Mouse (Mus musculus): ENCODE data around the gene Scn10a.

Gene Scn10a

GRCm38 (mm10) chr9:119719222-119719621 lies at the start of gene Scn10a:
TSS of gene Scn10a (minus strand) at chr9:119719322.
- no peak for DNase-seq (ENCODE audit: low spot score in 2 of 2)

GRCm38 (mm10) chr9:119768585-119768984 lies 49.5 kb upstream of the Scn10a start:
- DNase-seq (ENCODE audit: low spot score in 2 of 2), result peak in 1 of 2 experiments; percentile 49

GRCm38 (mm10) chr9:119760226-119760625 lies 41.1 kb upstream of the Scn10a start:
- no peak for DNase-seq (ENCODE audit: low spot score in 2 of 2)

GRCm38 (mm10) chr9:119759457-119759856 lies 40.3 kb upstream of the Scn10a start:
- no peak for DNase-seq (ENCODE audit: low spot score in 2 of 2)

DNA sequence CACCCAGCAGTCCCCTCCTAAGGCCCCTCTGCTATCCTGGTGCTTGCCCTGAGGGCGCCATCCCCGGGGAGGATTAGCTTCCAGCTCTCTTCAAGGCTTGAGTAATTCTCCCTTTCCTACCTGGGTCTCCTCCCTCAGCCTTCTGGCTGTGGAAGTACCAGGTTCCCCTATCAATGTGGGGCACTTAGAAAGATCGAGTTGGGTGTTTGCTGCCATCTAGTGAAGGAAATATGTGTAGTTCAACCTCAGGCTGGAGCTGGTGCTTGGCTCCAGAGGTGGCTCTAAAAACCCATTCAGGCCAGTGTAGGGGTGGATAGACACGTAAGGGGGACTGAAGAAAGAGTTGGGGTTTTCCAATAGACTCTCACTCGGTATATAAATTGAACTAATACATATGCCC lies 32.4 kb upstream of the Scn10a start:
- peak; percentile 11 to 43 for DNase-seq (ENCODE audit: low spot score in 2 of 2)

DNA sequence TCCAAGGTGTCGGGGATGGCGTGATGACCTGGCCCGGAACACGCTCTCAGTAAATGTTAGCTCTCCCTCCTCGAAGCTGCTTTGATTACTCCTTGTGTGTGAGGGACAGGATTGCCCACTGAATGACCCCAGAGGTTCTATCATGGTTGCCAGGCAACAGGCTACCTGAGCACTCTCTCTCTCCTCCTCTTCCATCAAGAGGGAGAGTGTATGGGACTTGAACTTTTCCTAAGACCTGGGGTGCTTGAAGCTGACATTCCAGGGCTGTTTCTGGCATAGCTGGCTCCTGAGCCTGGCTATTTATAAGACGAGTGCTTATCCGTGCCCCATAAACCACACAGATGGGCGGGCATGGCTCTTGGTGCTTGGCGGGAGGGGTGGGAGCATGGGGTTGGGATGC lies 30.0 kb upstream of the Scn10a start:
- DNase-seq (ENCODE audit: low spot score in 2 of 2), result no peak

- DNase-seq (ENCODE audit: low spot score in 2 of 2), result peak; percentile 75
These were observed 24.8 kb upstream of the Scn10a start for GRCm38 (mm10) chr9:119743900-119744299.

GRCm38 (mm10) chr9:119743312-119743711 lies 24.2 kb upstream of the Scn10a start:
- no peak for DNase-seq (ENCODE audit: low spot score in 2 of 2)

GRCm38 (mm10) chr9:119741101-119741786 lies 22.1 kb upstream of the Scn10a start:
- DNase-seq (ENCODE audit: low spot score in 2 of 2), result no peak

- DNase-seq (ENCODE audit: low spot score in 2 of 2), result no peak
These were observed 9.4 kb upstream of the Scn10a start for GRCm38 (mm10) chr9:119728412-119729097.

GRCm38 (mm10) chr9:119726990-119727389 lies 7.9 kb upstream of the Scn10a start:
- DNase-seq (ENCODE audit: low spot score in 2 of 2), result no peak

DNA sequence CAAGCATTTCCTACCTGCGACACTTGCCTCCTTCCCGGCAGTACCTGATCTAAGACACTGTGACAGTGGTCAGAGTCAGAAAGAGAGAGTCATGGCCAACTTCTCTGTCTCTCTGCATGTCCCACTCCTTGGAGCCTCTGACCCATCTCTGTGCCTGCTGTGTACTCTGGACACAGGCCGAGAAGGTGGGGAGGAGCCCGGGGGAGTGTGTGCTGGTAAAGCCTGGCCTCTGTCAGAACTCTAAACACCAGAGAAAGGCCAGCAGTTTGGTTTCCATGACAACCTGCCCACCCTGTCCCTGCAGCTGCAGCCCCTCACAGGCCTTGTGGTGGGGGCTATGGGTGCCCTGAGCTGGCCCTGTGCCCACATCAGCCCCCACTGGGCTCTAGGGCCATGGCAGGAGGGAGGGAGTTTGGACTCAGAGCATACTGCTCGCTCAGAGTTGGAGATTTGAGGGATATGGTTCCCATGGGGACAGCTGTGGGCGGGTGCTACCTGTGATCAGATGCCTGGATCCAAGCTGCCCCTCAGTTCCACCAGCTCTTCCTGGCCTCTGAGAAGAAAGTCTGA lies 6.3 kb upstream of the Scn10a start:
- no peak for DNase-seq (ENCODE audit: low spot score in 2 of 2)

DNA sequence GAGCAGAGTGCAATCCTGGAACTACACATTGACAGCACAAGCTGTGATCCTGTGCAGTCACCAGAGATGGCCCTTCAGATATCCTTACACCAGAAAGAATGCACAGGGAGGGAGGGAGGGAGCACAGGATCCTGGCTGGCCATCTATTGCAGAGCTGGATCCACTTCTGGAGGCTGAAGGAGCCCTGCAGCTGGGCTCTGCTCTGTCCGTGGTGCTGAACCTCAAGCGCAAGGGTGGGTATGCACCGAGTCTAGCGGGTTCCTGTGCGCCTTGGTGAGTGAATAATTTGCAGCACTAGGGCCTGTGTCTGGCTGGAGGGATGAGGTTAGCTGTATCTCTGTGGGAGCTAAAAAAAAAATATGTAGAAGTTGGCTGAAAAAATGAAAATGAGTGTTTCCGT lies 12.4 kb downstream of the Scn10a start:
- peak in 1 of 2 experiments; percentile 53 for DNase-seq (ENCODE audit: low spot score in 2 of 2)

GRCm38 (mm10) chr9:119691505-119691904 lies 27.6 kb downstream of the Scn10a start:
- no peak for DNase-seq (ENCODE audit: low spot score in 2 of 2)

DNA sequence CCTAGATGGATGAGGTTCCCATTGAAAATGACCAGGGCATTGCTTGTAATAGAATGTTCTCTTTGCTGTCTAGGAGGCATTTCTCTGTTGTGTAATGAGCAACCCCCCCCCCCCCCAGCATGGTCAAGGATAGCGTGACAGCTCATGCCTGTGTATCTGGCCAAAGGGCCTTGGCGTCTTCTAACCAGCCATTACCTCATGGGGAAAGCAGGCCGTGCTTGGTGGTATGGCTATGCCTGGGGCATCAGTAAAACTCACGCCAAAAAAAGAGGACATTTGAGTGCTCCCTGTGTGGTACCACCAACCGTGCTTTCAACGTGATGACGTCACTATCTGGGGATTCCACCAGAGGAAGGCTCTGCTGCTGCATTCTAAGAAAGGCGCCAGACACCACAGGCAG lies 28.1 kb downstream of the Scn10a start:
- no peak for DNase-seq (ENCODE audit: low spot score in 2 of 2)

GRCm38 (mm10) chr9:119687893-119688292 lies 31.2 kb downstream of the Scn10a start:
- no peak for DNase-seq (ENCODE audit: low spot score in 2 of 2)

DNA sequence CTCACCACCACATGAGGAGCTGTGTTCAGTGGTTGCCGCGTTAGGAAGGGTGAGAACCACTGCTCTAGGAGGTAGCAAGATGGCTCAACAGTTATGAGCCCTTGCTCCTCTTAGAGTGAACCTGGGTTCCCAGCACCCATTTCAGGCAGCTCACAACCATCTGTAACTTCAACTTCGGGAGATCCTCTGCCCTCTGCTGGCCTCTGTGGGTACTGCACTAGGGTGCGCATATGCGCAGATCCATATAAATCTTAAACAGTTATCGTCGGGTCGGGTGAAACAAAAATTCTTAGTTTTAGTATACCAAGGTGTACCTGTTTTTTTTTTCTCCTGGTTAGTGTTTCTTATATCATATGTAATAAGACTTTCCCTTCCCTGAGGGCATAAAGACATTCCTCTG lies 32.9 kb downstream of the Scn10a start:
- DNase-seq (ENCODE audit: low spot score in 2 of 2), result peak in 1 of 2 experiments; percentile 13

DNA sequence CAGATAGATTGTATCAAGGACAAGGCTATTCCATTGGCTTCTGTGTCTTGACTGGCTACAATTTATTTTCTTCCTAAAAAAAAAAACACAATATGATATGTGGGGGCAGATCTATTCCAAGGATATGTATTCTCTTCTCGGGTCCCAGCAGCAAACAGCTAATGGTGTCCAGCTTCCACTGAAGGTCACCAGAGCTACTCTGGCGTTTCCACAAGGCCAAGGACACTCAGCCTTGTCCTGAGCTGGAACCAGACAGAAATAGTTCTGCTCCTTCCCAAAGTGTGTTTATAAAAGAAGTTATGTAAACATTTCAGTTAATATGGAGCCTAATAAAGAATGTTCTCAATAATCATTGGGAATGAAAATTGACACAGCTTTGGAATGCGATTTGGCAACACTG lies 38.2 kb downstream of the Scn10a start:
- no peak for DNase-seq (ENCODE audit: low spot score in 2 of 2)

DNA sequence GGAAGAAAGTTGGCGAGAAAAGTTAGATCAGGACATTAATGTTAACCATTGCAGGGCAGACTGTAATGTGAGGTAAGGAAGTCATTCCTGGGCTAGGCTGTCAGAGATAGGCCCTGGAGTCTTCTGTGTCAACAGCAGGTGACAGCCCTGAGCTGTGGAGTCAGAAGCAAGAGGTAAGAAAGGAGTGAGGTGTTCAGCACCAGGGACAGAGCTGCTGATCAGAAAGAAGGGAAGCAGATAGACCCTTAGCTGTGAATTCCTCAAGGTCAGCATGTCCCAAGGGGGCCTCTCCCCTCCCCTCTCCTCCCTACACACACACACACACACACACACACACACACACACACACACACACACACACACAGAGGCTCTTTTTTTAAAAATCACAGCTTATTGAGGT lies 55.0 kb downstream of the Scn10a start:
- no peak for DNase-seq (ENCODE audit: low spot score in 2 of 2)

- DNase-seq (ENCODE audit: low spot score in 2 of 2), result no peak
These were observed 63.0 kb downstream of the Scn10a start for GRCm38 (mm10) chr9:119656111-119656510.

DNA sequence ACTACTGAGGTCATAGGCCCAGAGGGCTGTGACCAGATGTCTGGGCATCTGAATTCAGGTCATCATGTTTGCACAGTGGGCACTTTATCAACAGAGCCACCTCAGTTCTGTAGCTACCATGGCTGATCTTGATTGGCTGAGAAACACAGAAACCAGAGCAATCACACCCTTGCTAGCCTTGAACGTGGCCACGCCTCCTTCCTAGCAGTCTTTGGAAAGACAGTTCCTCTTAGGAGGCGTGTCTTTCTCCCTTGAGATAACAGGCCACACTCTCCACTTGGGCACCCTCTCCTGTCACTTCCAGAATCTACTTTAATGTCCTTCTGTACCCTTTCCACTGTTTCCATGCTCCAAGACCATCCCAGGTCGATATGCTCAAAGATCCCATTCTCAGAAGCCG lies 65.4 kb downstream of the Scn10a start:
- no peak for DNase-seq (ENCODE audit: low spot score in 2 of 2)

DNA sequence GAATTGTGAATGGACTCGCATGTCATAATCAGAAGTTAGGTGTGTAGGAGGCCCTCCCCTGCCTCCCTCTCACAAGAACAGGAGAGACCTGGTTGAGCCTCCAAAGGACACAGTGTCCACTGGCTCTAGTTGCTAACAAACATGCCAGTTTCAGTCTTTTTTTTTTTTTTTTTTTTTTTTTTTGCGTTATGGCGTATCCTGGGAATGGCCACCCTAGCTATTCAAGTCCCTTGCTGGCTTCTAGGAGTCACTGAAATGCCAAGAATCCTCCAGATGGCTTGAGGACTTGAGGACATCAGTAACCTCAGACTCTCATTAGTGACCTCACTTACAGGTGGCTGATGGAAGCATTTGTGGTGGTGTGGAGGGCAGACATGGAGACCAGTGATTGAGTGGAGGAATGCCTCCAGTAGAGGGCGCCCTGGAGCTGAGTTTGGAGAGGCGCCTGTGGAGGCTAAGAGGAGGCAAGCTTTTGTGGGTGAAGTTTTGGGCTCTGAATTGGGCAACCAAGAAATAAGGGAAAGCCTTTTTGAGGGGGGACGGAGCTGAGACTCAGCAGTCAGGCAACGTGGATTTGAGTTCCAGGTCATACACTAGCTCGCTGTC lies 72.1 kb downstream of the Scn10a start:
- peak; percentile 44 to 85 for DNase-seq (ENCODE audit: low spot score in 2 of 2)

DNA sequence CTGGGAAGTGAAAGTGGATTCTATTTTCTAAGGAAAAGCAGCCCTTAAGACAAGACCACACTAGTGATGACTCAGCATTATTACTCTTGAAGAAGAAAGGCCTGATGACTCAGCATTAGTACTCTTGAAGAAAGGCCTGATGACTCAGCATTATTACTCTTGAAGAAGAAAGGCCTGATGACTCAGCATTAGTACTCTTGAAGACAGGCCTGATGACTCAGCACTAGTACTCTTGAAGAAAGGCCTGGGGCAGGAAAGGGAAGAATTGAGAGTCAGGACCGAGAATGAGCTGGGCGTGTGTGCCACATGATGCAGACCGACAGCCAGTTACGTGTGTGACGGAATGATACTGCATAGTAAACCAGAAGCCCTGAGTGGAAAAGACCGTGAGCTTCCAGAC lies 77.1 kb downstream of the Scn10a start:
- no peak for DNase-seq (ENCODE audit: low spot score in 2 of 2)

Data from thymus, postnatal 10 days (tissue).